Mouse (Mus musculus): Measurements from ENCODE around the gene Tff1. TPM values are rescaled to one million over a fixed set of nuclear protein-coding genes. Genes with fewer than 3 reads are reported as not detected.
A peak's percentile ranks its signal among the peaks of the same experiment; 100 is the strongest.

Gene Tff1
- total RNA-seq (2021), result not detected
- long read RNA-seq, experiment 1, result 0 reads
- long read RNA-seq, experiment 2, result 0 reads

DNA sequence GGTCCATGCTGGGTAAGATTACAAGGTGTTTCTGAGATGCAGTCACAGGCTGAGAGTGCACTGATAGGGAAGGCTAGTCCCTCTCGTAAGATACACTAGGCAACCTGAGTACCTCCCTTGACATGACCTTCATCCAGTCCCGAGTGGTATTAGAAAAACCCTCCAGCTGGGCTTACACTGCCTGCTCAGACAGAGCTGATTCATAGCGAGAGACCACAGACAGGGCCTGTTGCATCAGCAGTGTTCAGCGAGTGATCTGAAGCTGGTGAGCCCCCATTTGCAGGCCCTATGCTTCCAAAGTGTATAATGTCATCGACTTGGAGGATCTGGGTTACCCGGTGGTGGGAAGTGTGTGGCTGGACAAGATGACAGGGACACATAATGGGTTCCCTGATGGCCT lies at the start of gene Tff1:
Gene Tff1 (minus strand): TSS at position 151 of the 400 bp plus-strand sequence.
- no peak for DNase-seq

GRCm38 (mm10) chr17:31211881-31212280 lies 46.8 kb upstream of the Tff1 start:
- no peak for DNase-seq

GRCm38 (mm10) chr17:31210299-31210698 lies 45.2 kb upstream of the Tff1 start:
- DNase-seq, result no peak

DNA sequence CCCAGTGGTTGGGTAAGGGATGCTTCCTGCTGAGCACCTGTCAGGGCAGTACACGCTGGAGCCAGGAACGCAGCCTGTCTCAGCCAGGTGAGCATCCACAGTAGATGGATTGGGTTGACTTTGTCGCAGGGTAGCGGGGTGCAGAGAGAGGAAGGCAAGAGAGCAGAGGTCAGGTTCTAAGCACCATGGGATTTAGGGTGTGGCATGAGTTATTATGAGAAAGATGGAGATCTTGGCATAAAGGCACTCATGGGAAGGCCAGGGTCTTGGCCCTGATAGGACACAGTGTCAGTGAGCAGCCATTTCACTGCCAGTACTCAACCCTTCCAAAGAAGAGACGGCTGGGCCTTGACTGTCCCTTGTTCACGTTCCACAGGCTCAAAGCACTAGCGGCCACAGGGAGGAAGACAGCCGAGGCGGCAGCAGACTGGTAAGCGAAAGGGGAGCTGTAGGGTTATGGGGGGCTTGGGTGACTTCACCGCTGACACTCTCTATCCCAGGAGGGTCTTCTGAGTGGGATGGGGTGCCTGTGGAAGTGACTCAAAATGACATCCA lies 44.4 kb upstream of the Tff1 start:
- no peak for DNase-seq

- DNase-seq, result no peak
Observed at GRCm38 (mm10) chr17:31208654-31209053, 43.6 kb upstream of the Tff1 start.

GRCm38 (mm10) chr17:31207771-31208334 lies 42.8 kb upstream of the Tff1 start, which contains the start of gene Ubash3a:
Gene Ubash3a, plus strand, starts transcription at chr17:31207873.
- no peak for DNase-seq

GRCm38 (mm10) chr17:31198877-31199276 lies 33.8 kb upstream of the Tff1 start, which contains the start of gene Tmprss3:
Gene Tmprss3, minus strand, starts transcription at chr17:31198977.
- no peak for DNase-seq

DNA sequence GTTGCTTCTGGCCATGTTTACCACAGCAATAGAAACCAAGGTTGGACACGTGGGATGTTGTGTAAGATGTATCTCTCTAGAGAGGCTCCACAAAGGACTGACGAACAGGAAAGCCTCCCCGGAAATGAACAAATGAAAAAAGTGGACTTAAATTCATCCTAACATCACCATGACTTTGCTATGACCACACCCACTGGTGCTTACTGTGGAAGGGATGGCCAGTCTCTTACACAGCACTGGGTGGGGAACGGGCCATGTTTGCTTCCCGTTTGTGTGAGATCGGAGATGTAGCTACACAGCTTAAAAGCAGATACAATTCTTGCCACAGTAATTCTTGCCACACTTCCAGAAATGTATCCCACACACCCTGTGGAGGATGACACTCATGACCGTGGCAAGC lies 31.2 kb upstream of the Tff1 start:
- no peak for DNase-seq

- DNase-seq, result no peak
Observed at GRCm38 (mm10) chr17:31195207-31195606, 30.1 kb upstream of the Tff1 start.

- peak; percentile 41 for DNase-seq
Observed at GRCm38 (mm10) chr17:31193360-31193759, 28.3 kb upstream of the Tff1 start.

- DNase-seq, result no peak
Observed at GRCm38 (mm10) chr17:31192663-31193062, 27.6 kb upstream of the Tff1 start.

DNA sequence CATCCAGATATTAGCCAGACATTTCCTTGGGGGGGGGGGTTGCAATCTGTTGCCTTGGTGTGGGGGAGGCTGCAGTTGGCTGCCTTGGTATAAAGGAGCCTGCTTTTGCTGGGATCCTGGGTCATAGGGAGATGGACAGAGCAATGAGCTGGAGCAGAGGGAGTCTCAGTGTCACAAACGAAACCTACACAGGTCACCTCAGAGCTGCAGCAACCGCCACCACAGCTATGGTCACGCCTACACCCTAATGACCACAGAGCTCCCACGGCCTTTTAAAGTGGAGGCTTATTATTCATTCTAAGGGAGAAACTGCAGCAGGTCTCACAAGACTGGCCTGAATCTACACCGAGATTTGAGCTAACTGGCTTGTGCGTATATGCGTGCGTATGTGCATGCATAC lies 26.7 kb upstream of the Tff1 start:
- DNase-seq, result no peak

DNA sequence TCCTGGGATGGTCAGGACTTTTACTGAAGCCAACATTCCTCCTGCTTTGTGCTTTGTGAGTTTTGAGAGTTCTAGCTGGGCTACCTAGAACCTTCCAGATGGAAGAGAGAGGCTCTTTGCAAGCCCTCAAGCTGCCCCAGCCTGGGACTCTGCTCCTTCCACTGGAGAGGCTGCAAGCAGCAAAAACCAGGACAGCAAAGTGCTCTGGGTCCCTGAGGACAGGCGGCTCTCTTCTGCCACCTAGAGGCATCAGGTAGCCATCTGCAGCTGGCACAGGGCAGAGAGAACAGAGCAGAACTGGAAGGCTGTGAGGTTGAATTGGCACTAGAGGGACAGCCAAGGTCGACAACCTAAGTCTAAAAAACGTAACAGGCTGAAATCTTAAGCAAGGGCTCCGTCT lies 22.3 kb upstream of the Tff1 start:
- DNase-seq, result peak; percentile 44

- DNase-seq, result no peak
Observed at GRCm38 (mm10) chr17:31184269-31184990, 19.4 kb upstream of the Tff1 start.

DNA sequence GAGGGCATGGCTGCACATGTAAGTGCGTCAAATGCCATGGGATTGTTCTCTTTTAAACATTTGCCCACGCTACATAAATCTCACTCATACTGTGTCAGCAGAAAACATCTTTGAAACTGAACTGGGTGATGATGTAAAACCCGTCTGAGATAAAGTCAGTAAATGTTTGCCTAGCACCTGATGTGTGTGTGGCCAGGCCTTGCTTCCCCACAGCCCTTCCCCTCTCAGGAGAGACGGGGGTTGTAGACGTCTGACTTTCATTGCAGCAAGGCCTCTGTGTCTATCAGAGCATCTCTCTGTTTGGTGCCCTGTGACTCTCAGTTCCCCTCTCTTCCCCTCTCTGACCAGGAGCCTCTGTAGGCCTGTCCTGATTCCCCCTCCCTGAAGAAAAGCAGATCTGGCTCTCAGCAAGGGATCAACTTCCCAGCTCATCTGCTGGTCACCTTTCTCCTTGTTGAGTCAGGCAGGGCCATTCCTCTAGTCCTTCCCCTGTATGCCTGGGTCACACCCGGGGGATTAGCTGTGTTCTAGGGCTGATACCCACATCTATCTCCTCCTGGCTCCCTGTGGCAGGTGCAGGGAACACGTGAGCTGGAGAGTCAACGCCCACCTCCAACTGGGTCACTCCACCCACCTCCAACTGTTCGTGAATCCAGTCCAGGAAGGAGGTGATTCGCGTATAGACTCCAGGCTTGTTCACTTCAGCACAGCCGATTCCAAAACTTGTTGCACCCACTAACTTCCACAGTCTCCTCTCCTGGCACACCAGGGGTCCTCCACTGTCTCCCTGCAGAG lies 18.3 kb upstream of the Tff1 start:
- no peak for DNase-seq

GRCm38 (mm10) chr17:31181490-31181889 lies 16.4 kb upstream of the Tff1 start:
- DNase-seq, result no peak

DNA sequence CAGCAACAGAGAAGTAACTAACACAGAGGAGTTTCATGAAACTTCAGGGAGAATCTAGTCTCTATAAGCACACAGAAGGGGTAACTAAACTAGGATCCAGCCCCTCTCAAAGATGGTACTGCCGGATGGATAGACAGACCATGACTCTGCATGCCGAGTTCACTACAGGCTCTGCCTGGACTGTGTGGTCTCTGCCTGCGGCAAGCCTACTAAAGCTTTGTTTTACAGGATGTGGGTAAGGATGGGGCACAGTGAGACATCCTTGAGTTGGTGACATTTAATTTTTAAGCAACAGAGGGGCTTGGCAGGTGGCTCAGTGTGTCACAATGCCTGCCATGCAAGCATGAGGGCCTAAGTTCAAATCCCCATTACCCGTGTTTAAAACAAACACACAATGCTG lies 11.2 kb upstream of the Tff1 start:
- no peak for DNase-seq

DNA sequence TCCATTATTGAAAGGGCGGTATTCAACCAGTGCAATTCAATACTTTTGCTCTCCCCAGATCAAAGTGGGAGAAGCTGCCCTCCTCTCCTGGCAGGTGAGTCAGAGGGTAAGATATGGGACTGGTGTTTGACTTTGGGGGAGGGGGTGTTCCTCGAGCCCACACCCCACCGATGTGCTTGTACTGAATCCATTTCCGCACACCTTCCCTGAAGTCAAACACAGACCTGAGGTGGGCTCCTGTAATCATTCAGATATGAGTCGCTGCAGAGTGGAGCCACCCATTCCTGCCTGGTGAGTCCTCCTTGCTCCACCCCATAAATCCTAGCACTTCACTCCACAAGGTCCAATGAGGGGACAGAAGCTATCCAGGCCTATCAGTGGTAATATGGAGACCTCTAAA lies 4.7 kb upstream of the Tff1 start:
- DNase-seq, result no peak

DNA sequence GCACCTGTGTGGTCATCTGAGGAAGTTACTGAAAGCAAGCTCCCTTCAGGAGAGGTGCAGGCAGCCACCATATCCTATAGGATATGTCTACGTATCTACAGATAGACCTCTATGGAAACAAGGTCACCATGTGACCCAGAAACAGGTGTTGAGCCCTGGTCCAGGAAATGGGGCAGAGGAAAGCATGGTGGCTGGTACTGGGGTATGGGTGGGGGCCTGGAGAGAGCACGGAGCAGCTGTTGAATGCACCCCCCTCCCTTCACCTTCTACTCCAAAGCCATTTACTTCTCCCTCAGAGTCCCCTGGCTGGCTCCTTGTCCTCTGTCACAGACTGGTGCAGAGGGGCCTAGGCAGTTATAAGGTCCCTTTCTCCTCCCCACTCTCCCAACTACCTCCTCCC lies 1.3 kb downstream of the Tff1 start:
- no peak for DNase-seq

DNA sequence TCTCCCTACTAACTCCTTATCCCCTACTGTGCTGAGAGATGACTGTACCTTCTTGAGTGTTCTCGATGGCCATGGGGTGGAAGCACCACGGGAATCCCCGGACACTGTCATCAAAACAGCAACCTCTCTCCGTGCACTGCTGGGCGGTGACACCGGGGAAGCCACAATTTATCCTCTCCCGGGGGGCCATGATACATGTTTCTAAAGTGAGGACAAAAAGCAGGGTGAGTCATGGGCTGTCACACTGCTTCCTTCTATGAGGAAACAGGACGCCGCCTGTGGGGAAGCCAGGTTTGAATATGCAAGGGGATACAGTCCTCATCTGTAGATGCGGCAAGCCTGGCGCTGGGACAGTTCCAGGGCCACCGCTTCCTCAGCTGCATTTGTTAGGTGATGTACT lies 2.5 kb downstream of the Tff1 start:
- no peak for DNase-seq

DNA sequence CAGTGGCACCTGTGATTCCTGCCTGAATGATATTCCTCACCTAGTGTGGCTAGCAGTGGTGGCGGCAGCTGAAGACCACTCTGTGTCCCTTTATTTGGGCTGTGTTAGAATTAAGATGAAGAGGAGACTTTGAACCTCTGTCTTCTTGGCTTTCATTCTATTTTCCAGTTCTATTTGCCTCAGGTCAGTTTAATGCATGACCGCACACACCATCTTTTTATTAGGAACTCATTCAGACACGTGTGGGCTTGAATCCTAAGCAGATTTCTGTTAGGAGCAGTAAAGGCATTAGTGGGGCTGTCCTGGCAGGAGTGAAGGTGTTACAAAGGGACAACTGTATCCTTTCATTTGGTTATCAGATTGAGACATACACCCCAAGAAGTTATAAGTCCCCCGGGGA lies 4.8 kb downstream of the Tff1 start:
- DNase-seq, result no peak

GRCm38 (mm10) chr17:31157921-31158320 lies 7.2 kb downstream of the Tff1 start:
- no peak for DNase-seq

DNA sequence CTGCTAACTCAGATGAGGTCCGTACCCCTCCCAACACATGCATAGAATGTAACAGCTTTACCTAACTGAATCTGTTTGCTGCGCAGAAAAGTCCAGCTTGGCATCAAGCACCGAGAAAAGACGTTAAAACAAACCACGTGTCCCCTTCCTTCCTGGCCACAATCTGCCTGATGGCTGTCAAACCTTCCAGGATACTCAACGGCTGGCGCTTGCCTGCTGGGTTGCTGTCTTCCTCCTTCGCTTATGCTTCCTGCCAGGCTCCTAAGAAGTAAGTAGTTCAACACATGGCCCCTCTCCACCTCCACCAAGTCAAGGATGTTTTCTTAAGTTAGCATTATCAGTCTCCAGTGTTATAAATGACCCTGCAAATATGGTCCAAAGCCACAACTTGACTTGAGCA lies 11.3 kb downstream of the Tff1 start:
- no peak for DNase-seq
